Mouse (Mus musculus) midbrain, embryonic 14.5 days (tissue): ENCODE data around the gene Nap1l5. TPM values are rescaled to one million over a fixed set of nuclear protein-coding genes. Genes with fewer than 3 reads are reported as not detected.

Source experiments
- ATAC-seq: fragments of 200-750 bp; cut with Nextera tagmentation; 2 replicates; pipeline ENCODE4 v1.8.0; 2017; ENCODE audit warnings: moderate number of reproducible peaks, moderate library complexity; ENCODE audit not compliant: low FRiP score, low TSS enrichment
- DNase-seq: peaks from one replicate; pipeline ENCODE4 v3.0.0-alpha.2; 2015
- H3K27ac ChIP-seq: fragments of 300-500 bp; sonication (generic); replicated peaks from 2 replicates; pipeline ENCODE4 v1.5.1; 2014; ENCODE audit warnings: mild to moderate bottlenecking, low read depth, low read length, moderate library complexity
- H3K27me3 ChIP-seq: fragments of 300-500 bp; sonication (generic); 2 replicates; pipeline ENCODE4 v1.6.1; 2014; ENCODE audit warnings: low read length, control low read depth, mixed read lengths; ENCODE audit not compliant: control insufficient read depth, insufficient read depth
- H3K36me3 ChIP-seq: fragments of 300-500 bp; sonication (generic); 2 replicates; pipeline ENCODE4 v1.6.1; 2014; ENCODE audit warnings: low read length, control low read depth; ENCODE audit not compliant: control insufficient read depth, insufficient read depth
- H3K4me1 ChIP-seq: fragments of 300-500 bp; sonication (generic); 2 replicates; pipeline ENCODE4 v1.6.1; 2014; ENCODE audit warnings: mild to moderate bottlenecking, antibody characterized with exemption, low read length, control low read depth; ENCODE audit not compliant: control insufficient read depth, insufficient read depth
- H3K4me2 ChIP-seq: fragments of 300-500 bp; sonication (generic); 2 replicates; pipeline ENCODE4 v1.6.1; 2014; ENCODE audit warnings: mild to moderate bottlenecking, low read length, moderate library complexity
- H3K4me3 ChIP-seq: fragments of 300-500 bp; sonication (generic); replicated peaks from 2 replicates; pipeline ENCODE4 v1.5.1; 2014; ENCODE audit warnings: low read depth, low read length
- H3K9ac ChIP-seq: fragments of 300-500 bp; sonication (generic); replicated peaks from 2 replicates; pipeline ENCODE4 v1.6.1; 2014; ENCODE audit warnings: mild to moderate bottlenecking, low read length, moderate library complexity
- H3K9me3 ChIP-seq: fragments of 300-500 bp; sonication (generic); 2 replicates; pipeline ENCODE4 v1.6.1; 2016; ENCODE audit warnings: low read length, control low read depth, mixed read lengths; ENCODE audit not compliant: control insufficient read depth
- WGBS: fragments of 180-500 bp; shearing (Covaris S2); extraction: QIAGEN DNeasy Blood & Tissue Kit; methylation state at CpG from one replicate; pipeline ENCODE4 v1.1.7; 2014; 5-methylcytosine and 5-hydroxymethylcytosine counted together
- polyA plus RNA-seq: library from polyadenylated mRNA; unstranded; fragments of >200 nt; fragmentation: Nextera tagmentation; extraction: Ambion mirVana; gene quantifications from 2 replicates; pipeline ENCODE4 v1.2.1, GENCODE M21; 2014

The Nap1l5 gene
- polyA plus RNA-seq, 1 experiment from 2014 or later = 225 TPM

- 18% methylated on average over 6 of the region's 6 CpGs for WGBS
- Histone ChIP-seq H3K36me3 (no peaks in the 10 kb centered on the region), H3K4me1 (peaks cover 30% of the 10 kb centered on the region), H3K27ac (peak overlapping the region; percentile 89), H3K9me3 (no peaks in the 10 kb centered on the region), H3K4me3 (no peak overlapping the region), H3K4me2 (peak overlapping the region; percentile 36), H3K27me3 (no peaks in the 10 kb centered on the region), H3K9ac (no peak overlapping the region)
- DNase-seq (peak; percentile 96), ATAC-seq (peak; percentile 92)
These were observed 26.5 kb upstream of the Nap1l5 start for GRCm38 (mm10) chr6:58933189-58933913.

DNA sequence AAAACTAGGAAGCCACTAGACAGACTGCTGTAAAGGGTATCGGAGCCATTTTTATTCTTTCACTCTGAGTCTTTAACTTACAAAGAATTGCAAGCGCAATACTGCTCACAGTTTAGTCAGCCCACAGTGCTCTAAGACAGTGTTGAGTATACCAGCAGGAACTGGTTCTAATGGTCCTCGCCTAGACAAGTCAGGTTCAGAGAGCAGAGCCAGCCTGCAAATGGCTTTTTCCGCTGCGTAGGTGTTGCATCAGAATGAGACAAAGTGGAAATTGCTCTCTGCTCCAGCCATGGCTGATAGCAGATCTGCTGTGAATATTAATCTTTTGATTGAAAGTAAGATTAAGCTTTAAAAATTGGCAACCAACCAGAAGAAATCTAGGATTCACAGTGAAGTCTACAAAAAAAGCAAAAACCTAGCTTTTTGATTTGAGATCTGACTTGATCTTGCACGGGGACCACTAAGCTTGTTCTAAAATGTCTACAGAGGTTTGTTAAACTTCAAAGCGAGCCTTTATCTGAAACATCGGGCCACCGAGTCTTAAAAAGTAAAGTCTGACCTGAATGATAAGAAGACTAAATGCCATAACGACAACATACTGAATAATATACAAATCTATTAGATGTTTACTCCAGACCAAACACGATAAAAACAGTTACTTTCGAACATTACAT, 25.8 kb upstream of the Nap1l5 start:
- Histone ChIP-seq H3K27me3 (no peaks in the 10 kb centered on the region), H3K4me1 (peaks cover 30% of the 10 kb centered on the region), H3K36me3 (no peaks in the 10 kb centered on the region), H3K9me3 (no peaks in the 10 kb centered on the region), H3K4me3 (no peak overlapping the region), H3K27ac (peak overlapping the region; percentile 89), H3K9ac (no peak overlapping the region), H3K4me2 (peak overlapping the region; percentile 36)
- ATAC-seq (peak; percentile 44), DNase-seq (peak; percentile 61)
- WGBS = 45% methylated on average over 12 of the region's 12 CpGs

GRCm38 (mm10) chr6:58931149-58931548, 24.3 kb upstream of the Nap1l5 start:
- Histone ChIP-seq H3K4me2 (no peak overlapping the region), H3K4me3 (no peak overlapping the region), H3K9me3 (no peaks in the 10 kb centered on the region), H3K9ac (no peak overlapping the region), H3K4me1 (peaks cover 30% of the 10 kb centered on the region), H3K36me3 (no peaks in the 10 kb centered on the region), H3K27me3 (no peaks in the 10 kb centered on the region), H3K27ac (no peak overlapping the region)
- ATAC-seq (no peak), DNase-seq (no peak)
- WGBS = 35% methylated on average over 4 of the region's 4 CpGs

DNA sequence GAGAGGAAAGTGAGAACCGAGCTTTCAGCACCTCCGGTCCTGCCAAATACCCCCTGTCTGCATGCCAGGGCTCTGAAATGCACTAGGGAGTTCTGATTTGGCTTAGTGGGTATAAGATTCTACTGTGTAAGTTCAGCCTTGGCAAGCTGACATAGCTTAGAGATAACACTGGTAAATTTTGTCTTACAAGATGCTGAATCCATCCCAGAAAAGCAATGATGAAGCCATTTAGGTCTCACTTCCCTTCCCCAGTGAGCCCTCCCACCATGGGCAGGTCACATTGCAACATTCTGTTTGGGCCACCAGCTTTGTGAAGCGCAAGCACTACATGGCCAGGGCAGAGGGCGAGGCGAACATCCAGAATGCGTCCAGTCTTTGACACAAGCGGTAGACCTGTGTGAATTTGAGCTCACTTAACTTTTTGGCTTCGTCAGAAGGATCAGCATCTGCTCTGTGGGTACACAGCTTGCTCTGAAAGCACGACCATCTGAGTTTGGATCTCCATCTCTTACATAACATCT, 23.1 kb upstream of the Nap1l5 start:
- Histone ChIP-seq H3K4me3 (no peak overlapping the region), H3K9ac (no peak overlapping the region), H3K4me2 (no peak overlapping the region), H3K27ac (no peak overlapping the region), H3K27me3 (no peaks in the 10 kb centered on the region), H3K4me1 (peaks cover 24% of the 10 kb centered on the region), H3K36me3 (no peaks in the 10 kb centered on the region), H3K9me3 (no peaks in the 10 kb centered on the region)
- ATAC-seq = no peak
- WGBS = 91% methylated on average over 9 of the region's 9 CpGs
- no peak for DNase-seq

DNA sequence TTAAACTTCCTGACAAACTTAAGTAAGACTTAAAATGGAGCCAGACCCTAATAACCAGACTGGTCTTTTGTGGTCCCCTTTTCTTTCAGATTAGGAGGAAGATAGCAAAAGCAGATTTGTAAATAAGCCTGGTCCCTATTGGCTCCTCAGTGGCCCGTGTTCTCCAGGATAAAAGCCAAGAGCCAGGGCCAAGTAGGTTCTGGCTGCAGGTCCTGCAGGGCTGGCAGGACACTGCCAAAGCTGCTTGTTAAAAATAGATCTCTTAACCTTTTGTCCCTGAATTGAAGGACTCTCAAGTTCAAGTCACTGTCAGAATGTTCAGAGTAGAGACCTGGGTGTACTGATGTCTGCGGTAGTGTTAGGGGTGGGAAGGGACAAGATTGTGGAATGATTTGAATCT, 21.0 kb upstream of the Nap1l5 start:
- H3K27ac ChIP-seq = no peak overlapping the region
- H3K27me3 ChIP-seq = no peaks in the 10 kb centered on the region
- ATAC-seq (no peak), DNase-seq (no peak)
- no peak overlapping the region for H3K4me2 ChIP-seq
- peaks cover 8% of the 10 kb centered on the region for H3K4me1 ChIP-seq
- H3K4me3 ChIP-seq = no peak overlapping the region
- no peak overlapping the region for H3K9ac ChIP-seq
- no peaks in the 10 kb centered on the region for H3K9me3 ChIP-seq
- WGBS = 51% methylated on average over 2 of the region's 2 CpGs
- H3K36me3 ChIP-seq = no peaks in the 10 kb centered on the region

- no peak overlapping the region for H3K9ac ChIP-seq
- no peaks in the 10 kb centered on the region; the same call in 1 of the 2 replicates for H3K4me1 ChIP-seq
- 92% methylated on average over 5 of the region's 5 CpGs for WGBS
- H3K4me3 ChIP-seq = no peak overlapping the region
- H3K36me3 ChIP-seq = peaks cover 5% of the 10 kb centered on the region; the same call in 1 of the 2 replicates
- no peak overlapping the region for H3K27ac ChIP-seq
- no peaks in the 10 kb centered on the region for H3K27me3 ChIP-seq
- no peak overlapping the region for H3K4me2 ChIP-seq
- no peak for DNase-seq
- H3K9me3 ChIP-seq = no peaks in the 10 kb centered on the region
- ATAC-seq = no peak
These were observed 15.6 kb upstream of the Nap1l5 start for GRCm38 (mm10) chr6:58922511-58922910.

DNA sequence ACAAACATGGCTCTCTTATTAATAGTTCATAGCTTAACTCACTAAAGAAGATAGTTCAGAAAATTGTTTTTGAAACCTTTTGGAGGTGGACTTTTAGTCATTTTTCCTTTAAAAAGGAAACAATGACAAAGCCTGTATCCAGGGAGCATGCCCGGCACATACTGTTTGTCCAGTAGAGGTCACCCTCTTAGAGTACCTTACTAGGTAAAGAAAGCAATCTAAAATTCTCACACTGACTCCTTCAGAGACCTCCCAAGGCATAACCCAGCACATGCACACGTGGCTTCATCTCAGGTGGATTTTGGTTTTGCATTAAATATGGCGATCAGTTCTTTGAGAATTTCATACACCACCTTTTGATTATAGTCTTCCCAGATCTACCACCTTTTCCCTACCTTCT, 14.7 kb upstream of the Nap1l5 start:
- no peaks in the 10 kb centered on the region for H3K9me3 ChIP-seq
- H3K4me3 ChIP-seq = no peak overlapping the region
- DNase-seq (peak; percentile 65), ATAC-seq (no peak; the same call in 1 of the 2 replicates)
- no peak overlapping the region for H3K9ac ChIP-seq
- H3K27me3 ChIP-seq = no peaks in the 10 kb centered on the region
- peaks cover 5% of the 10 kb centered on the region; the same call in 1 of the 2 replicates for H3K36me3 ChIP-seq
- H3K27ac ChIP-seq = no peak overlapping the region
- no peak overlapping the region for H3K4me2 ChIP-seq
- H3K4me1 ChIP-seq = no peaks in the 10 kb centered on the region
- 48% methylated on average over 3 of the region's 3 CpGs for WGBS

DNA sequence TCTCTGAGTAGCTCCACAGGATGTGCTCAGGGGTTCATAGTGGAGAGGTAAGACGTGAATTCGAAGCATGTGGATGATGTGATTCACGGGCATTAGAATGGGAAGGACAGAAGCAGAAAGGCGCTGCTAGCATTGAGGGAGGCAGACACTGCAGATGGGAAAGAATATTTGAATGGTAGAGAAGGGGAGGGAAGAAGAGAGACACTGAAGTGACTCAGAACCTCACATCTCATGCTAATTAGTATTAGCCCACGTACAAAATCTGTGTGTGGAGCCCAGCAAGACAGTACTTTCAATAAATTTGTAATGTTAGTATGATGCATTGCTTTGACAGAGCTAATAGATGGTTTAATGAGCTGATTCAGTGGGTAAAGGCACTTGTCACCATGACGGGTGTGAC, 13.9 kb upstream of the Nap1l5 start:
- ATAC-seq = no peak
- Histone ChIP-seq H3K36me3 (peaks cover 5% of the 10 kb centered on the region; the same call in 1 of the 2 replicates), H3K4me3 (no peak overlapping the region), H3K9me3 (no peaks in the 10 kb centered on the region), H3K27me3 (no peaks in the 10 kb centered on the region), H3K27ac (no peak overlapping the region), H3K4me1 (no peaks in the 10 kb centered on the region), H3K4me2 (no peak overlapping the region), H3K9ac (no peak overlapping the region)
- 80% methylated on average over 6 of the region's 6 CpGs for WGBS
- DNase-seq = no peak
